Mouse (Mus musculus): ENCODE measurements at regions not wholly inside any gene's neighbourhood (a gene's known extent, or its start where the extent isn't known, plus 50 kb on each side); places are given as distances from the start of the nearest gene placed in this dataset.

DNA sequence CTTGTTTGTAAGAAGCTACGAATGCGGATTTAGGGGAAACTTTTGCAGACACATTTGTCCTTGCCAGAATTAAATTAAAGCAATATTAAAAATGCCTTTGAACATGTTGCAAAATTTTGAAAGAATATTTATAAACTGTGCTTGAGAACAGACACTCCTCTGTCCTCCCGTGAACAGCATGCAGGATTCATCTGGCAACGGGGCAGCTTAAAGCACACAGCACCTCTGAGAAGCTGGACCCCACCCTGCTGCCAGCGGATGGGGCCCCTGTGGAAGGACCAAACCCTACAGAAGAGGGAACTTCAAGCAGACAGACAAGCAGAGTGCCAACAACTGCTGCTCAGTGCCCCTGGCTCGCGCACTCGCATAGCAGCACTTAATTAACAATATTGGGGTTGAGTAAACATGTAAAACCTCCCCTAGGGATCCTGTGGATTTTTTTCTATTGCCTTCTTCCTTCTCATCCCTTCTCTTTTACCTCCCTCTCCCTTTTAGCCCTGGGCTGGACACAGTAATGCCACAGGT lies 226.6 kb downstream of the Irx1 start:
- ATAC-seq (ENCODE audit: insufficient read depth, low FRiP score, low TSS enrichment) (no peak), DNase-seq (ENCODE audit: low spot score) (no peak)
- H3K27me3 ChIP-seq (ENCODE audit: control insufficient read depth, insufficient read depth, low read length) = no peaks in the 10 kb centered on the region
- no peaks in the 10 kb centered on the region for H3K9me3 ChIP-seq (ENCODE audit: control insufficient read depth, low read length)
- no peak overlapping the region for H3K4me3 ChIP-seq (ENCODE audit: low read depth, low read length)
- no peak overlapping the region for H3K4me2 ChIP-seq (ENCODE audit: low read depth)
- no peaks in the 10 kb centered on the region for H3K36me3 ChIP-seq (ENCODE audit: control insufficient read depth, insufficient read depth, low read length)
- no peak overlapping the region for H3K27ac ChIP-seq (ENCODE audit: low read depth, low read length)
- no peaks in the 10 kb centered on the region for H3K4me1 ChIP-seq (ENCODE audit: control insufficient read depth, insufficient read depth, low read length)
- H3K9ac ChIP-seq (ENCODE audit: low read length) = no peak overlapping the region
- 85% methylated on average over 8 of the region's 8 CpGs for WGBS

DNA sequence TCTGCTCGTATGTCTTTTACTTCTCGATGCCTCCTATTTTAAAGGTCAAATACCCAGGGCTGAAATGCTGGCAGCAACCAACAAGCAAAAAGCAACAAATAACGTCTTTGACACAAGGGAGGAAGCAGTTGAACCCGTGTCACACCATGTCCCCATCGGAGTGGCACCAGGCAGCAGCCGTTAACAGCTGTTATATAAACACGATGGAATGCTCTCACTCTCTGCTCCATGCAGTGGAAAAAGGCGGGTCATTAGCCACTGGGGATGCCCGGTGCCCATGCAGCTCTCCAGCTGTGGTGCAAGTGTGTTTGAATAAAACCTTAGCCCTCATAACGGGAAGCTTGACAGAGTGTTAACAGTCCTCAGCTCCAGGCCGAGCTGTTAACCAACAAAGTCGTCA lies 229.3 kb downstream of the Irx1 start:
- Histone ChIP-seq H3K9me3 (ENCODE audit: control insufficient read depth, low read length) (no peaks in the 10 kb centered on the region), H3K9ac (ENCODE audit: low read length) (no peak overlapping the region), H3K4me1 (ENCODE audit: control insufficient read depth, insufficient read depth, low read length) (no peaks in the 10 kb centered on the region), H3K4me3 (ENCODE audit: low read depth, low read length) (no peak overlapping the region), H3K27ac (ENCODE audit: low read depth, low read length) (no peak overlapping the region), H3K27me3 (ENCODE audit: control insufficient read depth, insufficient read depth, low read length) (no peaks in the 10 kb centered on the region), H3K4me2 (ENCODE audit: low read depth) (no peak overlapping the region), H3K36me3 (ENCODE audit: control insufficient read depth, insufficient read depth, low read length) (no peaks in the 10 kb centered on the region)
- no peak for DNase-seq (ENCODE audit: low spot score)
- ATAC-seq (ENCODE audit: insufficient read depth, low FRiP score, low TSS enrichment) = no peak
- WGBS = 26% methylated on average over 12 of the region's 12 CpGs

GRCm38 (mm10) chr13:71733360-71733759 lies 230.2 kb downstream of the Irx1 start:
- Histone ChIP-seq H3K27me3 (ENCODE audit: control insufficient read depth, insufficient read depth, low read length) (no peaks in the 10 kb centered on the region), H3K4me2 (ENCODE audit: low read depth) (no peak overlapping the region), H3K27ac (ENCODE audit: low read depth, low read length) (no peak overlapping the region), H3K36me3 (ENCODE audit: control insufficient read depth, insufficient read depth, low read length) (no peaks in the 10 kb centered on the region), H3K4me1 (ENCODE audit: control insufficient read depth, insufficient read depth, low read length) (no peaks in the 10 kb centered on the region), H3K9ac (ENCODE audit: low read length) (no peak overlapping the region), H3K4me3 (ENCODE audit: low read depth, low read length) (no peak overlapping the region), H3K9me3 (ENCODE audit: control insufficient read depth, low read length) (no peaks in the 10 kb centered on the region)
- no peak for DNase-seq (ENCODE audit: low spot score)
- ATAC-seq (ENCODE audit: insufficient read depth, low FRiP score, low TSS enrichment) = no peak
- WGBS = 84% methylated on average over 5 of the region's 5 CpGs

- no peak overlapping the region for H3K4me2 ChIP-seq (ENCODE audit: low read depth)
- no peaks in the 10 kb centered on the region for H3K36me3 ChIP-seq (ENCODE audit: control insufficient read depth, insufficient read depth, low read length)
- no peaks in the 10 kb centered on the region for H3K9me3 ChIP-seq (ENCODE audit: control insufficient read depth, low read length)
- no peak overlapping the region for H3K4me3 ChIP-seq (ENCODE audit: low read depth, low read length)
- DNase-seq (ENCODE audit: low spot score) = no peak
- no peaks in the 10 kb centered on the region for H3K27me3 ChIP-seq (ENCODE audit: control insufficient read depth, insufficient read depth, low read length)
- no peak for ATAC-seq (ENCODE audit: insufficient read depth, low FRiP score, low TSS enrichment)
- no peak overlapping the region for H3K9ac ChIP-seq (ENCODE audit: low read length)
- no peaks in the 10 kb centered on the region for H3K4me1 ChIP-seq (ENCODE audit: control insufficient read depth, insufficient read depth, low read length)
- H3K27ac ChIP-seq (ENCODE audit: low read depth, low read length) = no peak overlapping the region
- 92% methylated on average over 1 of the region's 1 CpGs for WGBS
Observed at GRCm38 (mm10) chr13:71732903-71733302, 230.6 kb downstream of the Irx1 start.

DNA sequence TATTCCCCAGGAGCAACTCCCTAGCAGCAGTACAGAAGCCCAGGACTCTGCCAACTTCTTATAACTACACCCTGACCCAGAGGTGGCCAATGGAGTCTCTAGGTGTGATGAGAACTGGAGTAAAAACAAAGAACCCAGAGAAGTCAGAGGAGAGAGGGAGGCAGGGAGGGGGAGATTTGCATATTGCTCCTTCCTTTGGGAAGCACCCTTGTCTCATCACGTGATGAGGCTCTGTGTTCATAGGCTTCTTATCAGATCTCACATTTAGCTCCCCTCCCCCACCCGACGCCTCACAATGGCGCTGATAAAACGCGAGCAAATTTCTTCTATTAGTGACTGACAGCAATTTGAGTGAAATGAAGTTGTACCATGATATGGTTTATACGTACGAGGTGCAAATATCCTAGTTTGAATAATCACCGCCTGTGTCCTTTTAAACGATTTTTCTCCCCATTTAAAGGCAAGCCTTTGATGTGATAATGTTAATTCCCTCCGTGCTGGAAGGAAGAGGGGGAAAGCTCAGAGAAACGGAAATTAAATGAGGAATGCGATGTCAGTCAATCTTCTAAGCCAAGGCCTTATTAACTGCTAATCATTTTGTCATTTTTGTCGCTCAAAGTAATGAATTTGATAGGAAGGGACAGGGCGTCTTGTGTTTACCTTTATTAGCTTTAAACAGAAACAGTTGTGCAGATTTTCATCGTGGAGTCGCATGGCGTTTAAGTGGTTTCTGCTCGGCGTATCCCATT lies 273.3 kb downstream of the Irx1 start:
- Histone ChIP-seq H3K9ac (ENCODE audit: low read length) (no peak overlapping the region), H3K4me1 (ENCODE audit: control insufficient read depth, insufficient read depth, low read length) (no peaks in the 10 kb centered on the region), H3K27ac (ENCODE audit: low read depth, low read length) (no peak overlapping the region), H3K4me2 (ENCODE audit: low read depth) (no peak overlapping the region), H3K27me3 (ENCODE audit: control insufficient read depth, insufficient read depth, low read length) (peaks cover 4% of the 10 kb centered on the region; the same call in 1 of the 2 replicates), H3K4me3 (ENCODE audit: low read depth, low read length) (no peak overlapping the region), H3K36me3 (ENCODE audit: control insufficient read depth, insufficient read depth, low read length) (no peaks in the 10 kb centered on the region), H3K9me3 (ENCODE audit: control insufficient read depth, low read length) (no peaks in the 10 kb centered on the region)
- ATAC-seq (ENCODE audit: insufficient read depth, low FRiP score, low TSS enrichment) (no peak), DNase-seq (ENCODE audit: low spot score) (no peak)
- 35% methylated on average over 20 of the region's 20 CpGs for WGBS

- no peak for DNase-seq (ENCODE audit: low spot score)
- H3K9ac ChIP-seq (ENCODE audit: low read length) = no peak overlapping the region
Observed at GRCm38 (mm10) chr13:71689187-71689586, 274.3 kb downstream of the Irx1 start.

DNA sequence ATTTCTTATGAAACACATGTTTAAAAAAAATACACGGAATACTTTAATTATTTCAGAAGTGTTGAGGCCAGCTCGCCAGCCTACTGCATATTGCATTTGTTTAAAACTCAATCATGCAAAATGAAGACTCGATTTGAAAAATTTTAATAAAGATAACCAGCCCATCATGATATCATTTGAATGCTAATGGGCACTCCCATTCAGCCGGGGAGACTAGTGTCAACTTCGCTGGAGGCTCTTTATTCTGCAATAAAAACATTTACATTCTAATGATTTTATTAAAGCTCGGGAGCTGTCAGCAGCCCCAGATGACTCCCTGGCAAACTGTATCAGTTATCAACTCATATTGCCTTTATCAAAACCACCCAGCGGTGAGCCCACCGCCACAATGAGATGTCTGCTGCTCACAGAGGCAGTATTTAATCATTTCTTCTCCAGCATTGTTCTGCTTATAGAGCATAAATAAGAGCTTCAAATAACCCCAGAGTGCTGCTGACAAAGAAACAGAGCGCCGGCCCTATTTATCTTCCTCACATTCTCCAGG lies 287.4 kb downstream of the Irx1 start:
- no peak overlapping the region for H3K4me3 ChIP-seq (ENCODE audit: low read depth, low read length)
- ATAC-seq (ENCODE audit: insufficient read depth, low FRiP score, low TSS enrichment) = no peak

More at GRCm38 (mm10) chr13:71689187-71689586, 274.3 kb downstream of the Irx1 start:
- H3K4me2 ChIP-seq (ENCODE audit: low read depth) = no peak overlapping the region
- no peak overlapping the region for H3K27ac ChIP-seq (ENCODE audit: low read depth, low read length)
- H3K9me3 ChIP-seq (ENCODE audit: control insufficient read depth, low read length) = no peaks in the 10 kb centered on the region
- ATAC-seq (ENCODE audit: insufficient read depth, low FRiP score, low TSS enrichment) = no peak
- peaks cover 4% of the 10 kb centered on the region; the same call in 1 of the 2 replicates for H3K27me3 ChIP-seq (ENCODE audit: control insufficient read depth, insufficient read depth, low read length)
- 40% methylated on average over 9 of the region's 9 CpGs for WGBS
- no peaks in the 10 kb centered on the region for H3K4me1 ChIP-seq (ENCODE audit: control insufficient read depth, insufficient read depth, low read length)
- no peaks in the 10 kb centered on the region for H3K36me3 ChIP-seq (ENCODE audit: control insufficient read depth, insufficient read depth, low read length)
- no peak overlapping the region for H3K4me3 ChIP-seq (ENCODE audit: low read depth, low read length)

GRCm38 (mm10) chr13:71669956-71670739 lies 293.4 kb downstream of the Irx1 start:
- Histone ChIP-seq H3K9me3 (ENCODE audit: control insufficient read depth, low read length) (no peaks in the 10 kb centered on the region), H3K27ac (ENCODE audit: low read depth, low read length) (no peak overlapping the region), H3K9ac (ENCODE audit: low read length) (no peak overlapping the region), H3K4me3 (ENCODE audit: low read depth, low read length) (no peak overlapping the region), H3K27me3 (ENCODE audit: control insufficient read depth, insufficient read depth, low read length) (no peaks in the 10 kb centered on the region), H3K36me3 (ENCODE audit: control insufficient read depth, insufficient read depth, low read length) (no peaks in the 10 kb centered on the region), H3K4me1 (ENCODE audit: control insufficient read depth, insufficient read depth, low read length) (no peaks in the 10 kb centered on the region), H3K4me2 (ENCODE audit: low read depth) (no peak overlapping the region)
- WGBS = 95% methylated on average over 6 of the region's 6 CpGs
- DNase-seq (ENCODE audit: low spot score) (no peak), ATAC-seq (ENCODE audit: insufficient read depth, low FRiP score, low TSS enrichment) (no peak)

More for the DNA sequence above, 287.4 kb downstream of the Irx1 start:
- no peaks in the 10 kb centered on the region for H3K9me3 ChIP-seq (ENCODE audit: control insufficient read depth, low read length)
- H3K4me2 ChIP-seq (ENCODE audit: low read depth) = no peak overlapping the region
- H3K27me3 ChIP-seq (ENCODE audit: control insufficient read depth, insufficient read depth, low read length) = no peaks in the 10 kb centered on the region
- H3K27ac ChIP-seq (ENCODE audit: low read depth, low read length) = no peak overlapping the region
- H3K9ac ChIP-seq (ENCODE audit: low read length) = no peak overlapping the region
- H3K4me1 ChIP-seq (ENCODE audit: control insufficient read depth, insufficient read depth, low read length) = no peaks in the 10 kb centered on the region; the same call in 1 of the 2 replicates
- DNase-seq (ENCODE audit: low spot score) = no peak
- 61% methylated on average over 10 of the region's 10 CpGs for whole genome bisulfite sequencing
- H3K36me3 ChIP-seq (ENCODE audit: control insufficient read depth, insufficient read depth, low read length) = no peaks in the 10 kb centered on the region
